Mouse (Mus musculus): ENCODE results near the gene Trub1. TPM values are rescaled to one million over a fixed set of nuclear protein-coding genes. Genes with fewer than 3 reads are reported as not detected.

Trub1 gene
- total RNA-seq (2023), result 14.3 TPM

DNA sequence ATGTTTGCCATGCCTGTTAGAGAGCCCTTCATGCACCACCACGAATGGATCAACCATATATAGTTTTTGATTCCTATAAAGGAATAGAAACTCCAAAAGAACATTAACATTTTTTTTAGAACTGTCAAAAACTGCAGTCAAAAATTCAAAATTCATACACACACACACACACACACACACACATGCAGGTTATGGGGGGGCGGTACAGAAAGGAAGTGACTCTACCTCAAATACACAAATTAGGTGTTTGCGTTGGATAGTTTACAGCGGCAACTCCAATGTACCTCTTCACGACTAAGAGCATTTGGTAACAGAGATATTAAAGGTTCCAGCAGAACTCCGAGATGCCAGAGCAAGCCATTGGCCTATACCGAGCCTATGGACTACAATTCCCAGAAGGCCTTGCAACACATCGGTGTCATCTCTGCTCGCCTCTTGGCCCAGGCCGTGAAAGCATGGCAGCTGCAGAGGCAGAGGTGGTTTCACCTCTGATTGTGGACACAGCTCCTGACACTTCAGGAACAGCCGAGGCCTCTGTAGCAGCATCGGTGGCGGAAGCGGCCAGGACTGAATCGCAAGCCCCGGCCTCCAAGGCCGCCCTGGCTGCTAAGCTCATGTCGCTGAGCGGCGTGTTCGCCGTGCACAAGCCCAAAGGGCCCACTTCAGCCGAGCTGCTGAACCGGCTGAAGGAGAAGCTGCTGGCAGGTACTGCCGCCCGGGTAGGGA, at the start of gene Trub1:
TSS of gene Trub1 (plus strand) at position 421 of the 726 bp plus-strand sequence.

Other genes with a start within 250 kb of the Trub1 start
- gene Ablim1, start 138.0 kb upstream of the Trub1 start, total RNA-seq (2023), result 647 TPM
- 31.1 TPM for gene Fam160b1, start 92.2 kb upstream of the Trub1 start, total RNA-seq (2023)
- 5.6 TPM for gene Atrnl1, start 158.1 kb downstream of the Trub1 start, total RNA-seq (2023)